Mouse (Mus musculus) heart, embryonic 14.5 days (tissue): ENCODE data around the gene Cmss1. TPM values are rescaled to one million over a fixed set of nuclear protein-coding genes. Genes with fewer than 3 reads are reported as not detected.

Experiments
- ATAC-seq: fragments of 200-750 bp; cut with Nextera tagmentation; 2 replicates; pipeline ENCODE4 v1.8.0; 2017; ENCODE audit warnings: low read depth, moderate TSS enrichment; ENCODE audit not compliant: insufficient number of reproducible peaks, insufficient read depth, low FRiP score
- H3K27ac ChIP-seq, 2 experiments: fragments of 200-500 bp in 1 of 2; fragments of 300-500 bp in 1 of 2; sonication (generic) in 1 of 2; replicated peaks in 1 of 2; 2 replicates each; pipeline ENCODE4 v1.5.1; 2012 to 2014; ENCODE audit warnings: low read depth in 2 of 2, low read length in 2 of 2, control low read depth in 1 of 2, mild to moderate bottlenecking in 1 of 2, mixed read lengths in 1 of 2; ENCODE audit not compliant: control insufficient read depth in 1 of 2, insufficient read depth in 1 of 2
- H3K27me3 ChIP-seq: fragments of 300-500 bp; sonication (generic); 2 replicates; pipeline ENCODE4 v1.6.1; 2014; ENCODE audit warnings: mild to moderate bottlenecking, low read length, control low read depth; ENCODE audit not compliant: control insufficient read depth, insufficient read depth
- H3K36me3 ChIP-seq: fragments of 300-500 bp; sonication (generic); 2 replicates; pipeline ENCODE4 v1.6.1; 2014; ENCODE audit warnings: mild to moderate bottlenecking, control low read depth, low read length, mixed read lengths; ENCODE audit not compliant: control insufficient read depth, insufficient read depth
- H3K4me1 ChIP-seq, 2 experiments: fragments of 200-500 bp in 1 of 2; fragments of 300-500 bp in 1 of 2; sonication (generic) in 1 of 2; 2 replicates each; pipeline ENCODE4 v1.6.1; 2012 to 2014; ENCODE audit warnings: low read length in 2 of 2, control low read depth in 1 of 2, mixed read lengths in 1 of 2; ENCODE audit not compliant: control insufficient read depth in 2 of 2, insufficient read depth in 2 of 2
- H3K4me2 ChIP-seq: fragments of 300-500 bp; sonication (generic); 2 replicates; pipeline ENCODE4 v1.6.1; 2014; ENCODE audit warnings: mild to moderate bottlenecking, low read length
- H3K4me3 ChIP-seq, 2 experiments: fragments of 200-500 bp in 1 of 2; fragments of 300-500 bp in 1 of 2; sonication (generic) in 1 of 2; 2 replicates each; pipeline ENCODE4 v1.5.1; 2012 to 2014; ENCODE audit warnings: low read length in 2 of 2, mild to moderate bottlenecking in 2 of 2, control low read depth in 1 of 2, low read depth in 1 of 2, moderate library complexity in 1 of 2; ENCODE audit not compliant: control insufficient read depth in 1 of 2, insufficient read depth in 1 of 2
- H3K9ac ChIP-seq: fragments of 300-500 bp; sonication (generic); 2 replicates; pipeline ENCODE4 v1.6.1; 2014; ENCODE audit warnings: mild to moderate bottlenecking, low read length
- H3K9me3 ChIP-seq: fragments of 300-500 bp; sonication (generic); 2 replicates; pipeline ENCODE4 v1.6.1; 2016; ENCODE audit warnings: low read length, control low read depth; ENCODE audit not compliant: control insufficient read depth
- WGBS: fragments of 180-500 bp; shearing (Covaris S2); extraction: QIAGEN DNeasy Blood & Tissue Kit; methylation state at CpG from one replicate; pipeline ENCODE4 v1.1.7; 2014; 5-methylcytosine and 5-hydroxymethylcytosine counted together
- polyA plus RNA-seq: library from polyadenylated mRNA; unstranded; fragments of >200 nt; fragmentation: Nextera tagmentation; extraction: Ambion mirVana; gene quantifications from 2 replicates; pipeline ENCODE4 v1.2.1, GENCODE M21; 2014

Gene Cmss1
- polyA plus RNA-seq, 1 experiment from 2014 or later: 35.1 TPM

DNA sequence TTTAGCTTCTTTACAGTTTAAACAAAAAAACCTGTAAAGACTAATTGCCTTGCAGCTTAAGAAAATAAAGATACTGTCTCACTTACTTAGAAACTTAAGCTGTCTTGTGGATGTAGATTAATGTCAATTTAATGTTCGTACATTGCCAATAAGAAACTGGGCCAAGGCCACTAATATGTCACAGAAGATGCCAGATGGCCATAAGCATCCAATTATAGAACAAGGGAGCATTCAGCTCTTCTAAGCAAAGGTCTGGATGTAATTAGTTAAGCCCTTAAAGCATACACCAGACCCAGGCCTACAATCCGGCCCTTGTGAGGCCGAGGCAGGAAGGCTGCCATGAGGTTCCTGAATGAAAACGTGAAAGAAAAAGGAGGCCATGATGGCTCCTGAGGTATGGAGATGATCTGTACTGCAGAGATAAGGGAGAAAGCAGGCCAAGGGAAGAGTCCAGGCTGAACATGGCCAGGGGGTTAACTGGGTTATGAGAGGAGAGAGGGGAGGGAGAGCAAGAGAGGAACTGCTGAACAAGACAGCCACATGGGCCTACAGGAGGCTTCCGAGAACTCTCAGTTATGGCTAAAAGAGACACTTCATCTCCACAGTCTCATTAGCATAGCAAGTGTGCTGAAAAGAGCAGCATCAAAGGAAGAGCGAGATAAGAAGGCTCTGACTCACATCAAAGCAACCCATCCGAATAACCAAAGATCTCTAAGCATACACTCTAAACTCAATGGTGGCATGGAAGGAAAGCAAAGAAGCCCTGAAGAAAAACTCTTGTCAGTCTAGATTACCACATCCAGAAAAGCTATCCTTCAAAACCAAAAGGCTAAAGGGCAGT, 287.2 kb downstream of the Cmss1 start:
- Histone ChIP-seq H3K27ac (no peak overlapping the region), H3K9me3 (no peaks in the 10 kb centered on the region), H3K4me3 (no peak overlapping the region), H3K9ac (no peak overlapping the region), H3K4me1 (peaks cover 0 to 2% of the 10 kb centered on the region in 2 experiments; a peak in 1 of 4 replicates), H3K27me3 (no peaks in the 10 kb centered on the region), H3K4me2 (no peak overlapping the region), H3K36me3 (no peaks in the 10 kb centered on the region)
- no peak for ATAC-seq
- 57% methylated on average over 7 of the region's 7 CpGs for WGBS

DNA sequence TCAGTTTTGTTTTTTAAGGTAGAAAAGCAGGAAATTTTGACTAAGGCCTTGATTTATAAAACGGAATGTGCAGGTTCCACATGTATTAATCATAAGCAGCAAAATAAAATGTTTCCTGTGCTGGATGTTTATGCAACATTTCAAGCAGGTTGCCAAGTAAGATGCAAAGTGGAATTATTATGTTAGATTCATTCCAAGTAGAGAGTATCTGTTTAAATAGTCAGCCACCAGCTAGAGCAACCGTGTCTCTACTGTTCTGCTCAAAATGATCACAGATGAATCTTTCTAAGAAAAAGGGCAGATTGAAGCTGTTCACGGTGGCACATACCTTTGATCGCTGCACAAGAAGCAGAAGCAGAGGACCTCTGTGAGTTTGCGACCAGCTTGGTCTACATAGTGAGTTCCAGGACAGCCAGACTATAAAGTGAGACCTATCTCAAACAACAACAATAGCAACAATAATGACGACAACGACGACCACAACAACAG, 288.0 kb downstream of the Cmss1 start:
- no peaks in the 10 kb centered on the region for H3K36me3 ChIP-seq
- ATAC-seq: no peak
- no peaks in the 10 kb centered on the region for H3K9me3 ChIP-seq
- WGBS: 81% methylated on average over 8 of the region's 8 CpGs
- no peak overlapping the region for H3K9ac ChIP-seq
- H3K4me2 ChIP-seq: no peak overlapping the region
- H3K4me3 ChIP-seq: no peak overlapping the region
- peaks cover 0 to 2% of the 10 kb centered on the region in 2 experiments; a peak in 1 of 4 replicates for H3K4me1 ChIP-seq
- no peak overlapping the region for H3K27ac ChIP-seq
- H3K27me3 ChIP-seq: no peaks in the 10 kb centered on the region

GRCm38 (mm10) chr16:57317882-57318636, 288.6 kb downstream of the Cmss1 start:
- 65% methylated on average over 13 of the region's 13 CpGs for WGBS

DNA sequence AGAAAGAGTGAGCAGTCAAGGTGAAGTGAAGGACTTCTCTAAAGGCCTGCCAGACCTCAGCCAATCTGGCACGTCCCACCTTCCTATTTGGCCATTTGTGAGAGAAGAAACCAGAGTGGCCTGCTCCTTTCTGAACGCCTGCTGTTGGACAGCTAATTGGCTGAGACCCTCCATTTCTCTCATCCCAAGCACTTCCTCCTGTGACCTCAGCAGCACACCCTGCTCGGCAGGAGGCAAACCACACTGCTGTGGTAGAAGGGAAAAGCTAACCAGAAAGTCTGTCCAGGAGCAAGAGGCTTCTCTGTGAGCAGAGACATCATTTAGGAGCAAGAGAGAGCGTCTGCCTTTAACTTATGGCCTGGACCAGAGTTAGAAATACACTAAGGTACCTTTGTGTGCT, 289.5 kb downstream of the Cmss1 start:
- H3K27me3 ChIP-seq: no peaks in the 10 kb centered on the region
- no peak overlapping the region for H3K27ac ChIP-seq
- H3K36me3 ChIP-seq: no peaks in the 10 kb centered on the region
- H3K9ac ChIP-seq: no peak overlapping the region
- WGBS: 62% methylated on average over 4 of the region's 4 CpGs
- no peak overlapping the region for H3K4me2 ChIP-seq
- H3K4me3 ChIP-seq: no peak overlapping the region
- ATAC-seq: no peak
- no peaks in the 10 kb centered on the region for H3K9me3 ChIP-seq
- H3K4me1 ChIP-seq: peaks cover 0 to 2% of the 10 kb centered on the region in 2 experiments; a peak in 1 of 4 replicates

More at GRCm38 (mm10) chr16:57317882-57318636, 288.6 kb downstream of the Cmss1 start:
- H3K4me1 ChIP-seq: peaks cover 0 to 2% of the 10 kb centered on the region in 2 experiments; a peak in 1 of 4 replicates
- no peaks in the 10 kb centered on the region for H3K9me3 ChIP-seq
- no peak overlapping the region for H3K9ac ChIP-seq
- no peak overlapping the region for H3K4me3 ChIP-seq
- H3K4me2 ChIP-seq: no peak overlapping the region
- no peaks in the 10 kb centered on the region for H3K27me3 ChIP-seq
- no peaks in the 10 kb centered on the region for H3K36me3 ChIP-seq
- no peak for ATAC-seq
- H3K27ac ChIP-seq: no peak overlapping the region

DNA sequence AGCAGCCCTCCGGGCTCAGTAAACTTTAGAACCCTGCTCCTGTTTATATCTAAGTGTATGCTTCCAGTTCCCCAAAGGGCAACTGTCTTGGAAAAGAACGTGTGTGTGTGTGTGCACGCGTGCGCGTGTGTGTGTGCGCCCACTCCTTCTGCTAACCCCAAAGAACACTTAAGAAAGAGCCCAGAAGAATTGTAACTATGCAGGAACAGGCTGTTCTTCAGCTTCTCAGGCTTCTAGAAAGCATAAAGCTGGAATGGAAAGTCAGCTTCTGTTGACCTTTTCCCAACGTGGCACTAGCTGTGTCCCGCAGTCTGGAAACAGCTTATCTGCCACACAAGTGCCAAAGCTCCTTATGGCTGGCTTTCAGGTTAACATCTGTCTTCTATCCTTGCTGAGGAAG, 291.6 kb downstream of the Cmss1 start:
- H3K4me3 ChIP-seq: no peak overlapping the region
- no peaks in the 10 kb centered on the region for H3K27me3 ChIP-seq
- 74% methylated on average over 9 of the region's 9 CpGs for WGBS
- H3K36me3 ChIP-seq: no peaks in the 10 kb centered on the region
- no peaks in the 10 kb centered on the region for H3K9me3 ChIP-seq
- no peak for ATAC-seq
- no peak overlapping the region for H3K4me2 ChIP-seq
- peaks cover 0 to 2% of the 10 kb centered on the region in 2 experiments; a peak in 1 of 4 replicates for H3K4me1 ChIP-seq
- H3K9ac ChIP-seq: no peak overlapping the region
- H3K27ac ChIP-seq: no peak overlapping the region

DNA sequence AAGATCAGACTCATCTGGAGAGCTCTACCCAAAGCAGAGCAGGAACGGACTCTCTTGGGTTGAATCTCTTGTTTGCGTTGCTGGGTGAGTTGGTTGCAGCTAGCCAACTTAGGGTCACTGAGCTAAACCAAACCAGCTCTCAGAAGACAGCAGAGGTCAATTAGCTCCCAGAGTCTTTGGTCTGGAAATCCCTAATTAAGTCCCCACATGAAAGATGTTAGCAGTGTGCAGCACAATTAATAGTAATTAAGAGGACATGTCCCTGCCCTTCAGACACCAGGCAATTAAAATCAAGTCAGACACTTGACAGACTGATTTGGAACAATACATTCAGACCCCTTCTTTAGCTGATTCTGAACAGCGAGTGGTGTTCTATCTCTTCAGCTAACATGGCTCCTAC, 292.4 kb downstream of the Cmss1 start:
- no peaks in the 10 kb centered on the region for H3K36me3 ChIP-seq
- H3K27me3 ChIP-seq: no peaks in the 10 kb centered on the region
- no peak overlapping the region for H3K4me3 ChIP-seq
- no peak overlapping the region for H3K4me2 ChIP-seq
- 85% methylated on average over 3 of the region's 3 CpGs for WGBS
- H3K4me1 ChIP-seq: peaks cover 0 to 2% of the 10 kb centered on the region in 2 experiments; a peak in 1 of 4 replicates
- no peaks in the 10 kb centered on the region for H3K9me3 ChIP-seq
- no peak overlapping the region for H3K9ac ChIP-seq
- H3K27ac ChIP-seq: no peak overlapping the region
- ATAC-seq: no peak

- 79% methylated on average over 3 of the region's 3 CpGs for WGBS
- Histone ChIP-seq H3K9me3 (no peaks in the 10 kb centered on the region), H3K27ac (no peak overlapping the region), H3K36me3 (no peaks in the 10 kb centered on the region), H3K4me2 (no peak overlapping the region), H3K4me3 (no peak overlapping the region), H3K27me3 (no peaks in the 10 kb centered on the region), H3K9ac (no peak overlapping the region), H3K4me1 (peaks cover 0 to 2% of the 10 kb centered on the region in 2 experiments; a peak in 1 of 4 replicates)
- no peak for ATAC-seq
Observed at GRCm38 (mm10) chr16:57313487-57313886, 293.2 kb downstream of the Cmss1 start.
